Mouse (Mus musculus) intestine, embryonic 14.5 days (tissue): ENCODE results near the gene Tpm4. TPM values are rescaled to one million over a fixed set of nuclear protein-coding genes. Genes with fewer than 3 reads are reported as not detected.

Source experiments
- ATAC-seq: fragments of 200-750 bp; cut with Nextera tagmentation; replicated peaks from 2 replicates; pipeline ENCODE4 v1.8.0; 2017; ENCODE audit warnings: low read depth, moderate number of reproducible peaks, moderate TSS enrichment, moderate library complexity; ENCODE audit not compliant: low FRiP score, low TSS enrichment
- DNase-seq: peaks from one replicate; pipeline ENCODE4 v3.0.0-alpha.2; 2018; ENCODE audit warnings: low spot score
- H3K27ac ChIP-seq: fragments of 300-500 bp; sonication (generic); 2 replicates; pipeline ENCODE4 v1.5.1; 2014; ENCODE audit warnings: low read depth, mild to moderate bottlenecking, control low read depth
- H3K27me3 ChIP-seq: fragments of 300-500 bp; sonication (generic); replicated peaks from 2 replicates; pipeline ENCODE4 v1.6.1; 2014; ENCODE audit warnings: low read length, control low read depth; ENCODE audit not compliant: control insufficient read depth, insufficient read depth
- H3K36me3 ChIP-seq: fragments of 300-500 bp; sonication (generic); 2 replicates; pipeline ENCODE4 v1.6.1; 2014; ENCODE audit warnings: low read length, control low read depth; ENCODE audit not compliant: control insufficient read depth, insufficient read depth
- H3K4me1 ChIP-seq: fragments of 300-500 bp; sonication (generic); replicated peaks from 2 replicates; pipeline ENCODE4 v1.6.1; 2014; ENCODE audit warnings: low read length, control low read depth, mixed read lengths; ENCODE audit not compliant: control insufficient read depth, insufficient read depth
- H3K4me2 ChIP-seq: fragments of 300-500 bp; sonication (generic); 2 replicates; pipeline ENCODE4 v1.6.1; 2014; ENCODE audit warnings: low read length
- H3K4me3 ChIP-seq: fragments of 300-500 bp; sonication (generic); 2 replicates; pipeline ENCODE4 v1.5.1; 2014; ENCODE audit warnings: low read depth, low read length, control low read depth, mixed read lengths
- H3K9ac ChIP-seq: fragments of 300-500 bp; sonication (generic); 2 replicates; pipeline ENCODE4 v1.6.1; 2014; ENCODE audit warnings: mild to moderate bottlenecking, low read length
- H3K9me3 ChIP-seq: fragments of 300-500 bp; sonication (generic); 2 replicates; pipeline ENCODE4 v1.6.1; 2016; ENCODE audit warnings: low read length, control low read depth; ENCODE audit not compliant: control insufficient read depth
- WGBS: fragments of 180-500 bp; shearing (Covaris S2); extraction: QIAGEN DNeasy Blood & Tissue Kit; methylation state at CpG from one replicate; pipeline ENCODE4 v1.1.7; 2014; 5-methylcytosine and 5-hydroxymethylcytosine counted together
- polyA plus RNA-seq: library from polyadenylated mRNA; unstranded; fragments of >200 nt; fragmentation: Nextera tagmentation; extraction: Ambion mirVana; gene quantifications from 2 replicates; pipeline ENCODE4 v1.2.1, GENCODE M21; 2014

Gene Tpm4
- polyA plus RNA-seq, 1 experiment from 2014 or later = 558 TPM

GRCm38 (mm10) chr8:72133507-72133906, 1.3 kb upstream of the Tpm4 start:
- H3K4me1 ChIP-seq = peaks cover 17% of the 10 kb centered on the region
- H3K4me2 ChIP-seq = no peak overlapping the region
- H3K9me3 ChIP-seq = no peaks in the 10 kb centered on the region
- no peak overlapping the region for H3K9ac ChIP-seq
- H3K27ac ChIP-seq = no peak overlapping the region
- no peak for ATAC-seq
- peaks cover 8% of the 10 kb centered on the region for H3K36me3 ChIP-seq
- no peak for DNase-seq
- 41% methylated on average over 1 of the region's 1 CpGs for WGBS
- no peak overlapping the region for H3K4me3 ChIP-seq
- no peaks in the 10 kb centered on the region for H3K27me3 ChIP-seq

GRCm38 (mm10) chr8:72135446-72136301, 899 bp downstream of the Tpm4 start:
- peak overlapping the region; percentile 60 for H3K4me2 ChIP-seq
- peaks cover 17% of the 10 kb centered on the region for H3K4me1 ChIP-seq
- under 1% methylated on average over 54 of the region's 62 CpGs for WGBS
- DNase-seq = peak; percentile 89
- peaks cover 30% of the 10 kb centered on the region for H3K36me3 ChIP-seq
- H3K9ac ChIP-seq = peak overlapping the region; percentile 99
- ATAC-seq = peak; percentile 56
- H3K27ac ChIP-seq = peak overlapping the region; percentile 100
- H3K27me3 ChIP-seq = no peaks in the 10 kb centered on the region
- H3K4me3 ChIP-seq = peak overlapping the region; percentile 75
- H3K9me3 ChIP-seq = no peaks in the 10 kb centered on the region

- Histone ChIP-seq H3K4me3 (peak overlapping the region; percentile 75), H3K36me3 (peaks cover 38% of the 10 kb centered on the region), H3K4me2 (peak overlapping the region; percentile 60), H3K4me1 (peaks cover 17% of the 10 kb centered on the region), H3K9ac (peak overlapping the region; percentile 99), H3K27ac (peak overlapping the region; percentile 100), H3K9me3 (no peaks in the 10 kb centered on the region), H3K27me3 (no peaks in the 10 kb centered on the region)
- ATAC-seq (peak; percentile 57), DNase-seq (peak; percentile 85)
- under 1% methylated on average over 18 of the region's 18 CpGs for WGBS
Observed at GRCm38 (mm10) chr8:72136302-72136978, 1.7 kb downstream of the Tpm4 start.

GRCm38 (mm10) chr8:72137431-72137830, 2.7 kb downstream of the Tpm4 start:
- no peak for DNase-seq
- Histone ChIP-seq H3K9me3 (no peaks in the 10 kb centered on the region), H3K27me3 (no peaks in the 10 kb centered on the region), H3K4me3 (peak overlapping the region; percentile 75), H3K36me3 (peaks cover 47% of the 10 kb centered on the region), H3K27ac (no peak overlapping the region), H3K4me2 (peak overlapping the region; percentile 60), H3K9ac (no peak overlapping the region), H3K4me1 (peaks cover 17% of the 10 kb centered on the region)
- WGBS = 89% methylated on average over 2 of the region's 2 CpGs
- ATAC-seq = no peak

GRCm38 (mm10) chr8:72138456-72138855, 3.7 kb downstream of the Tpm4 start:
- peaks cover 14% of the 10 kb centered on the region for H3K4me1 ChIP-seq
- no peak overlapping the region for H3K4me2 ChIP-seq
- no peak overlapping the region for H3K27ac ChIP-seq
- peaks cover 58% of the 10 kb centered on the region for H3K36me3 ChIP-seq
- ATAC-seq (no peak), DNase-seq (no peak)
- H3K4me3 ChIP-seq = no peak overlapping the region
- H3K9me3 ChIP-seq = no peaks in the 10 kb centered on the region
- no peaks in the 10 kb centered on the region for H3K27me3 ChIP-seq
- no peak overlapping the region for H3K9ac ChIP-seq
- WGBS = 95% methylated on average over 5 of the region's 5 CpGs

GRCm38 (mm10) chr8:72143256-72143824, 8.6 kb downstream of the Tpm4 start:
- Histone ChIP-seq H3K9me3 (no peaks in the 10 kb centered on the region), H3K27ac (no peak overlapping the region)
- 94% methylated on average over 13 of the region's 13 CpGs for WGBS

GRCm38 (mm10) chr8:72144345-72144975, 9.7 kb downstream of the Tpm4 start:
- Histone ChIP-seq H3K9ac (no peak overlapping the region), H3K36me3 (peaks cover 99% of the 10 kb centered on the region), H3K27ac (no peak overlapping the region), H3K9me3 (no peaks in the 10 kb centered on the region), H3K4me2 (no peak overlapping the region), H3K27me3 (no peaks in the 10 kb centered on the region), H3K4me1 (no peaks in the 10 kb centered on the region), H3K4me3 (no peak overlapping the region)
- DNase-seq (no peak), ATAC-seq (no peak)
- 85% methylated on average over 5 of the region's 5 CpGs for WGBS

More at GRCm38 (mm10) chr8:72143256-72143824, 8.6 kb downstream of the Tpm4 start:
- H3K4me3 ChIP-seq = no peak overlapping the region
- H3K27me3 ChIP-seq = no peaks in the 10 kb centered on the region
- DNase-seq = no peak
- peaks cover 100% of the 10 kb centered on the region for H3K36me3 ChIP-seq
- H3K4me2 ChIP-seq = no peak overlapping the region
- H3K9ac ChIP-seq = no peak overlapping the region
- H3K4me1 ChIP-seq = 0 out of 2 replicates have a peak, but pooled peaks cover under 1% of the 10 kb centered on the region
- ATAC-seq = no peak

GRCm38 (mm10) chr8:72145511-72145910, 10.7 kb downstream of the Tpm4 start:
- Histone ChIP-seq H3K9me3 (no peaks in the 10 kb centered on the region), H3K36me3 (peaks cover 99% of the 10 kb centered on the region), H3K4me3 (no peak overlapping the region), H3K27me3 (no peaks in the 10 kb centered on the region), H3K4me1 (no peaks in the 10 kb centered on the region), H3K4me2 (no peak overlapping the region), H3K9ac (no peak overlapping the region), H3K27ac (no peak overlapping the region)
- DNase-seq (no peak), ATAC-seq (no peak)
- 84% methylated on average over 3 of the region's 3 CpGs for WGBS
